Mouse (Mus musculus) myocyte (in vitro differentiated cells): ENCODE data around the gene Dclk2. TPM values are rescaled to one million over a fixed set of nuclear protein-coding genes. Genes with fewer than 3 reads are reported as not detected.

ENCODE experiments used
- H3K27me3 ChIP-seq: one replicate; pipeline ENCODE4 v1.6.1; 2011; ENCODE audit not compliant: control insufficient read depth, insufficient read depth, insufficient read length
- H3K36me3 ChIP-seq: one replicate; pipeline ENCODE4 v1.6.1; 2011; ENCODE audit not compliant: control insufficient read depth, insufficient read depth
- H3K4me2 ChIP-seq: one replicate; pipeline ENCODE4 v1.6.1; 2011; ENCODE audit warnings: low read depth, control low read depth
- H3K4me3 ChIP-seq: one replicate; pipeline ENCODE4 v1.5.1; 2011; ENCODE audit warnings: mild to moderate bottlenecking, control low read depth, moderate library complexity
- H3K79me2 ChIP-seq: one replicate; pipeline ENCODE4 v1.6.1; 2011; ENCODE audit not compliant: control insufficient read depth, insufficient read depth
- H3ac ChIP-seq: one replicate; pipeline ENCODE4 v1.6.1; 2011; ENCODE audit not compliant: control insufficient read depth, insufficient read length
- CEBPB ChIP-seq: IDR thresholded peaks from 2 replicates; pipeline ENCODE4 v1.6.1; 2011; ENCODE audit warnings: mild to moderate bottlenecking, moderate library complexity; ENCODE audit not compliant: poor library complexity, insufficient read depth, severe bottlenecking
- E2F4 ChIP-seq: IDR thresholded peaks from one replicate; pipeline ENCODE4 v1.6.1; 2011; ENCODE audit warnings: mild to moderate bottlenecking, control low read depth, moderate library complexity; ENCODE audit not compliant: insufficient read depth
- MAX ChIP-seq: IDR thresholded peaks from one replicate; pipeline ENCODE4 v1.6.1; 2011; ENCODE audit warnings: low read depth, mild to moderate bottlenecking, control low read depth
- MYOD1 ChIP-seq, 3 experiments: IDR thresholded peaks; one replicate each; pipeline ENCODE4 v1.6.1; 2011; ENCODE audit warnings: control low read depth in 2 of 3, low read depth in 2 of 3, mild to moderate bottlenecking in 2 of 3, moderate library complexity in 1 of 3; ENCODE audit not compliant: insufficient read length in 2 of 3, control insufficient read depth in 1 of 3
- MYOG ChIP-seq, 3 experiments: IDR thresholded peaks; one replicate each; pipeline ENCODE4 v1.6.1; 2011; ENCODE audit warnings: control low read depth in 2 of 3, low read depth in 2 of 3, mild to moderate bottlenecking in 2 of 3; ENCODE audit not compliant: insufficient read length in 2 of 3, control insufficient read depth in 1 of 3, insufficient read depth in 1 of 3
- POLR2A ChIP-seq: IDR thresholded peaks from one replicate; pipeline ENCODE4 v1.6.1; 2011; ENCODE audit warnings: low read depth, mild to moderate bottlenecking, control low read depth, moderate library complexity; ENCODE audit not compliant: insufficient read length
- POLR2AphosphoS2 ChIP-seq: IDR thresholded peaks from one replicate; pipeline ENCODE4 v1.6.1; 2011; ENCODE audit warnings: low read depth, control low read depth; ENCODE audit not compliant: insufficient read length
- REST ChIP-seq: IDR thresholded peaks from one replicate; pipeline ENCODE4 v1.6.1; 2011; ENCODE audit warnings: mild to moderate bottlenecking, control low read depth, moderate library complexity; ENCODE audit not compliant: insufficient read depth, insufficient read length
- SRF ChIP-seq: IDR thresholded peaks from one replicate; pipeline ENCODE4 v1.6.1; 2011; ENCODE audit warnings: low read depth; ENCODE audit not compliant: control insufficient read depth, insufficient read length
- TCF12 ChIP-seq: IDR thresholded peaks from one replicate; pipeline ENCODE4 v1.6.1; 2011; ENCODE audit warnings: mild to moderate bottlenecking, control low read depth; ENCODE audit not compliant: poor library complexity, insufficient read depth, severe bottlenecking
- TCF3 ChIP-seq: IDR thresholded peaks from one replicate; pipeline ENCODE4 v1.6.1; 2011; ENCODE audit warnings: low read depth, control low read depth; ENCODE audit not compliant: insufficient read length
- USF1 ChIP-seq: IDR thresholded peaks from one replicate; pipeline ENCODE4 v1.6.1; 2011; ENCODE audit warnings: low read depth, mild to moderate bottlenecking, control low read depth, moderate library complexity
- polyA plus RNA-seq: library from polyadenylated mRNA; unstranded; fragments of >200 nt; fragmentation: generic; extraction: Trizol; gene quantifications from one replicate; pipeline ENCODE4 v1.2.1, GENCODE M21; 2012; ENCODE audit warnings: missing spikeins

Gene Dclk2
- polyA plus RNA-seq, 1 experiment: 1.8 TPM

DNA sequence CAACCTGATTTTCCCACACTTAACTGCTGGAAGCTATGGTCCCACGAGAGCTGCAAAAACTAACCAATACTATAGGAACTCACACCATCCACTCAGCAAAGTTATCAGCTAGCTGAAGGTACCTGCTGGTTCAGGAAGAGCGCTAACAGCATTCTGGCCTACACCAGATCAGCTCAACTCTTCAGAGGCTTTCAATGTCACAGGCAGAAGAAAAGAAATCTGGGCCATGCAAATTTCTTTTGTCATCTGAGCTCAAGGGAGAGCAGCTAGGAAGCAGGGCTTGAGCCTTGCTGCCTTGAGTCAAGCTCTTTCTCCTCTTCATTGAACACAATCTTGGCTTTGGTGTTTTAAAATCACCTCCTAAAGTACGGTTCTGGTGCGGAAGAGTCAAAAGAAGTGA lies 4.0 kb downstream of the Dclk2 start:
- Histone ChIP-seq H3K79me2 (no peaks in the 10 kb centered on the region), H3K4me3 (no peak overlapping the region), H3K36me3 (no peaks in the 10 kb centered on the region), H3ac (no peak overlapping the region), H3K27me3 (peaks cover 19% of the 10 kb centered on the region), H3K4me2 (no peak overlapping the region)
- TF ChIP-seq TCF3: no peak
- no peak for TF ChIP-seq SRF

- Histone ChIP-seq H3K79me2 (no peaks in the 10 kb centered on the region), H3K4me3 (no peak overlapping the region), H3K27me3 (peaks cover 14% of the 10 kb centered on the region), H3K4me2 (no peak overlapping the region), H3ac (no peak overlapping the region), H3K36me3 (no peaks in the 10 kb centered on the region)
- TF ChIP-seq POLR2AphosphoS2 (no peak), POLR2A (no peak), MYOD1 (IDR thresholded peaks at IDR 0.05; ENCODE audit: control insufficient read depth in 1 of 3, insufficient read length in 2 of 3, low read depth in 2 of 3) (no peak), TCF12 (no peak), MYOG (IDR thresholded peaks at IDR 0.05; ENCODE audit: control insufficient read depth in 1 of 3, insufficient read depth in 1 of 3, insufficient read length in 2 of 3, low read depth in 2 of 3) (no peak), CEBPB (no peak), REST (no peak), TCF3 (no peak), MAX (no peak), SRF (no peak), E2F4 (no peak), USF1 (no peak)
Observed at GRCm38 (mm10) chr3:86915291-86915690, 5.4 kb downstream of the Dclk2 start.

GRCm38 (mm10) chr3:86914316-86914715 lies 6.3 kb downstream of the Dclk2 start:
- TF ChIP-seq SRF (no peak), E2F4 (no peak), POLR2A (no peak), POLR2AphosphoS2 (no peak), REST (no peak), MAX (no peak), CEBPB (no peak)
- Histone ChIP-seq H3ac (no peak overlapping the region), H3K4me3 (no peak overlapping the region), H3K79me2 (no peaks in the 10 kb centered on the region), H3K4me2 (no peak overlapping the region), H3K36me3 (no peaks in the 10 kb centered on the region), H3K27me3 (peaks cover 4% of the 10 kb centered on the region)

GRCm38 (mm10) chr3:86898366-86898765 lies 22.3 kb downstream of the Dclk2 start:
- TF ChIP-seq USF1: no peak
- no peak for TF ChIP-seq POLR2A
- Histone ChIP-seq H3K4me2 (no peak overlapping the region), H3ac (no peak overlapping the region)

DNA sequence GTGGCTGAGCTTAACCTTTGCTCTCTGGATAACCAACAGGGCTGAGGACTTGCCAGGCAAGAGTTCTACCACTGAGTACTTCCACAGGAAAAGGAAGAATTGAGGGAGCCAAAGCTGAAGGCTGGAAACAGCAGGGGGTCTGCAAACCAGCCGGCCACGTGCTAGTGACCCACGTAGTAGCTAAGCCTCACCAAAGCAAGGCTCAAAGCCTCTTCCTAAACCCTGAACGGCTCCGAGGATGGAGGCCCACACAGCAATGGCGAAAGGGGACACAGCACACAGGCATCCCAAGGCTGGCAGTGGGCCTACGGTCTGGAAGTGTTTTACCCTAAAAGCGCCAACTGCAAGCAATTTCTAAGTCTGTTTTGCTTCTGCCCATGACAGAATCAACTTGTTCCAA lies 23.1 kb downstream of the Dclk2 start:
- H3K4me3 ChIP-seq: no peak overlapping the region
- H3K4me2 ChIP-seq: no peak overlapping the region
- H3ac ChIP-seq: no peak overlapping the region
- H3K79me2 ChIP-seq: no peaks in the 10 kb centered on the region
- no peaks in the 10 kb centered on the region for H3K36me3 ChIP-seq
- H3K27me3 ChIP-seq: no peaks in the 10 kb centered on the region
- no peak for TF ChIP-seq MYOG (IDR thresholded peaks at IDR 0.05; ENCODE audit: control insufficient read depth in 1 of 3, insufficient read depth in 1 of 3, insufficient read length in 2 of 3, low read depth in 2 of 3)
- TF ChIP-seq USF1: no peak
- no peak for TF ChIP-seq E2F4
- no peak for TF ChIP-seq TCF3
- TF ChIP-seq CEBPB: no peak
- TF ChIP-seq TCF12: no peak

More at GRCm38 (mm10) chr3:86898366-86898765, 22.3 kb downstream of the Dclk2 start:
- H3K36me3 ChIP-seq: no peaks in the 10 kb centered on the region
- no peak overlapping the region for H3K4me3 ChIP-seq
- H3K27me3 ChIP-seq: no peaks in the 10 kb centered on the region
- H3K79me2 ChIP-seq: no peaks in the 10 kb centered on the region

GRCm38 (mm10) chr3:86897066-86897465 lies 23.6 kb downstream of the Dclk2 start:
- H3K79me2 ChIP-seq: no peaks in the 10 kb centered on the region
- no peak overlapping the region for H3K4me3 ChIP-seq
- no peaks in the 10 kb centered on the region for H3K36me3 ChIP-seq
- no peak overlapping the region for H3ac ChIP-seq
- no peaks in the 10 kb centered on the region for H3K27me3 ChIP-seq
- TF ChIP-seq MAX (no peak), MYOG (IDR thresholded peaks at IDR 0.05; ENCODE audit: control insufficient read depth in 1 of 3, insufficient read depth in 1 of 3, insufficient read length in 2 of 3, low read depth in 2 of 3) (no peak), E2F4 (no peak), MYOD1 (IDR thresholded peaks at IDR 0.05; ENCODE audit: control insufficient read depth in 1 of 3, insufficient read length in 2 of 3, low read depth in 2 of 3) (no peak), POLR2AphosphoS2 (no peak), POLR2A (no peak), TCF12 (no peak), CEBPB (no peak), REST (no peak), SRF (no peak), USF1 (no peak)
- H3K4me2 ChIP-seq: no peak overlapping the region
